Mouse (Mus musculus) megakaryocyte, embryonic 14.5 days (primary cell): ENCODE results near the gene Fis1. TPM values are rescaled to one million over a fixed set of nuclear protein-coding genes. Genes with fewer than 3 reads are reported as not detected.
"Not testable (repeated sequence)": the region's sequence is repeated elsewhere in the genome, so short reads cannot be mapped to it uniquely, and the experiment has no call there.

Experiments
- H3K27me3 ChIP-seq: replicated peaks from 2 replicates; pipeline ENCODE3; 2012; ENCODE audit warnings: inconsistent platforms
- H3K36me3 ChIP-seq: replicated peaks from 2 replicates; pipeline ENCODE3; 2012; ENCODE audit warnings: low read length, inconsistent platforms, mixed read lengths
- H3K4me1 ChIP-seq: 2 replicates; pipeline ENCODE4 v1.6.1; 2012; ENCODE audit warnings: inconsistent platforms
- H3K4me3 ChIP-seq: replicated peaks from 2 replicates; pipeline ENCODE3; 2012; ENCODE audit warnings: moderate library complexity, mild to moderate bottlenecking, inconsistent platforms
- H3K9me3 ChIP-seq: 2 replicates; pipeline ENCODE4 v1.6.1; 2012; ENCODE audit warnings: inconsistent platforms
- FLI1 ChIP-seq: IDR thresholded peaks from 2 replicates; pipeline ENCODE4 v1.6.1; 2012; ENCODE audit warnings: low read length, inconsistent platforms, mixed read lengths
- GATA1 ChIP-seq: IDR thresholded peaks from 3 replicates; pipeline ENCODE4 v1.6.1; 2012; ENCODE audit warnings: mixed read lengths, low read length, inconsistent platforms, borderline replicate concordance
- polyA plus RNA-seq: library from polyadenylated mRNA; stranded (reverse); fragments of >175 nt; gene quantifications from 2 replicates; pipeline ENCODE4 v1.2.3, GENCODE M21; 2012; ENCODE audit warnings: low replicate concordance; ENCODE audit not compliant: insufficient read depth

Fis1 gene
- polyA plus RNA-seq, 1 experiment = 1,064 TPM

- Histone ChIP-seq H3K4me3 (no peak overlapping the region), H3K9me3 (no peaks in the 10 kb centered on the region), H3K4me1 (peaks cover 36% of the 10 kb centered on the region), H3K36me3 (peaks cover 57% of the 10 kb centered on the region), H3K27me3 (no peaks in the 10 kb centered on the region)
- no peak for TF ChIP-seq FLI1
- TF ChIP-seq GATA1 = no peak
Measured at GRCm38 (mm10) chr5:136922830-136923229, 30.2 kb upstream of the Fis1 start.

- Histone ChIP-seq H3K4me1 (peaks cover 31% of the 10 kb centered on the region), H3K36me3 (peaks cover 60% of the 10 kb centered on the region), H3K27me3 (no peaks in the 10 kb centered on the region), H3K4me3 (no peak overlapping the region), H3K9me3 (no peaks in the 10 kb centered on the region)
- no peak for TF ChIP-seq GATA1
- no peak for TF ChIP-seq FLI1
Measured at GRCm38 (mm10) chr5:136923751-136924478, 29.2 kb upstream of the Fis1 start.

- no peak for TF ChIP-seq FLI1
- no peak for TF ChIP-seq GATA1
- H3K9me3 ChIP-seq = no peaks in the 10 kb centered on the region
- H3K4me3 ChIP-seq = no peak overlapping the region
- H3K4me1 ChIP-seq = peaks cover 3% of the 10 kb centered on the region; the same call in 1 of the 2 replicates
- peaks cover 87% of the 10 kb centered on the region for H3K36me3 ChIP-seq
- no peaks in the 10 kb centered on the region for H3K27me3 ChIP-seq
Measured at GRCm38 (mm10) chr5:136929073-136929472, 24.0 kb upstream of the Fis1 start.

GRCm38 (mm10) chr5:136931896-136932295 lies 21.2 kb upstream of the Fis1 start:
- no peak overlapping the region for H3K4me3 ChIP-seq
- peaks cover 3% of the 10 kb centered on the region; the same call in 1 of the 2 replicates for H3K4me1 ChIP-seq
- H3K36me3 ChIP-seq = peaks cover 76% of the 10 kb centered on the region
- no peak for TF ChIP-seq FLI1
- no peak for TF ChIP-seq GATA1
- no peaks in the 10 kb centered on the region for H3K9me3 ChIP-seq
- H3K27me3 ChIP-seq = no peaks in the 10 kb centered on the region

- H3K4me1 ChIP-seq = peaks cover 3% of the 10 kb centered on the region; the same call in 1 of the 2 replicates
- H3K36me3 ChIP-seq = peaks cover 69% of the 10 kb centered on the region
- H3K27me3 ChIP-seq = no peaks in the 10 kb centered on the region
- no peak overlapping the region for H3K4me3 ChIP-seq
- no peak for TF ChIP-seq GATA1
- no peak for TF ChIP-seq FLI1
- H3K9me3 ChIP-seq = no peaks in the 10 kb centered on the region
Measured at GRCm38 (mm10) chr5:136932956-136933355, 20.1 kb upstream of the Fis1 start.

- TF ChIP-seq GATA1 (no peak), FLI1 (no peak)
- H3K27me3 ChIP-seq = no peaks in the 10 kb centered on the region
- H3K9me3 ChIP-seq = no peaks in the 10 kb centered on the region; the same call in 1 of the 2 replicates
- peaks cover 68% of the 10 kb centered on the region for H3K36me3 ChIP-seq
- H3K4me3 ChIP-seq = no peak overlapping the region
- peaks cover 3% of the 10 kb centered on the region; the same call in 1 of the 2 replicates for H3K4me1 ChIP-seq
Measured at GRCm38 (mm10) chr5:136933930-136934329, 19.1 kb upstream of the Fis1 start.

GRCm38 (mm10) chr5:136935905-136936695 lies 17.0 kb upstream of the Fis1 start:
- TF ChIP-seq GATA1 (no peak), FLI1 (no peak)
- no peaks in the 10 kb centered on the region for H3K4me1 ChIP-seq
- H3K9me3 ChIP-seq = peaks cover 5% of the 10 kb centered on the region
- no peak overlapping the region for H3K4me3 ChIP-seq
- H3K27me3 ChIP-seq = no peaks in the 10 kb centered on the region
- peaks cover 53% of the 10 kb centered on the region for H3K36me3 ChIP-seq

GRCm38 (mm10) chr5:136936750-136937149 lies 16.3 kb upstream of the Fis1 start:
- no peaks in the 10 kb centered on the region for H3K4me1 ChIP-seq
- H3K4me3 ChIP-seq = no peak overlapping the region
- H3K36me3 ChIP-seq = peaks cover 46% of the 10 kb centered on the region
- peaks cover 5% of the 10 kb centered on the region for H3K9me3 ChIP-seq
- TF ChIP-seq FLI1 (no peak), GATA1 (no peak)
- H3K27me3 ChIP-seq = no peaks in the 10 kb centered on the region

GRCm38 (mm10) chr5:136937621-136938020 lies 15.5 kb upstream of the Fis1 start:
- TF ChIP-seq FLI1 = no peak
- TF ChIP-seq GATA1 = no peak
- H3K9me3 ChIP-seq = peaks cover 5% of the 10 kb centered on the region
- no peaks in the 10 kb centered on the region for H3K4me1 ChIP-seq
- H3K4me3 ChIP-seq = no peak overlapping the region
- H3K27me3 ChIP-seq = no peaks in the 10 kb centered on the region
- H3K36me3 ChIP-seq = peaks cover 39% of the 10 kb centered on the region

GRCm38 (mm10) chr5:136939284-136939683 lies 13.8 kb upstream of the Fis1 start:
- H3K4me1 ChIP-seq = no peaks in the 10 kb centered on the region
- peaks cover 22% of the 10 kb centered on the region for H3K36me3 ChIP-seq
- H3K9me3 ChIP-seq = peaks cover 5% of the 10 kb centered on the region
- no peak overlapping the region for H3K4me3 ChIP-seq
- TF ChIP-seq FLI1 (no peak), GATA1 (no peak)
- no peaks in the 10 kb centered on the region for H3K27me3 ChIP-seq

- H3K4me1 ChIP-seq, H3K4me3 ChIP-seq, H3K9me3 ChIP-seq, H3K27me3 ChIP-seq: not testable (repeated sequence)
- peaks cover 15% of the 10 kb centered on the region for H3K36me3 ChIP-seq
Measured at GRCm38 (mm10) chr5:136940029-136940428, 13.0 kb upstream of the Fis1 start.
